Mouse (Mus musculus): ENCODE data around the gene Engase. TPM values are rescaled to one million over a fixed set of nuclear protein-coding genes. Genes with fewer than 3 reads are reported as not detected.

Gene Engase
- polyA plus RNA-seq, 1 experiment from 2014 or later = 9.6 TPM

DNA sequence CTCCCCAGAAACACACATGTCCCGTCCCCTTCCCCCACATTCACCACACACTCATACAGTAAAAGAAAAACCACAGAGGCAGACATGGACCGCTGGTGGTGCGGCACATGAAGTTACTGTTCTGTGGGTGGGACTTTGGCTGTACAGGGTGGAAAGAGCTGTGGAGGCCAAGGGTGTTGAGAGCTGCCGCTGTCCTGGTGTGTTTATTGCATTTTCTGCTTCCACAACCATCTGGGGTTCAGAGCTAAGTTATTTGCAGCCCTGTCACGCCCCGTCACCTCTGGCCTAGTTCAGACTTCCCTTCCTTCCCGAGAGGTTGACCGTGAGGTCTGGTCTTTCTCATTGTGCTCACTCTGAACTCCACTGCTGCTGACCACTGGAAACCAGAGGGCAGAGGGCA lies 17.6 kb upstream of the Engase start:
- no peaks in the 10 kb centered on the region for H3K36me3 ChIP-seq
- no peak overlapping the region for H3K9ac ChIP-seq
- peaks cover 7% of the 10 kb centered on the region; the same call in 1 of the 2 replicates for H3K4me1 ChIP-seq
- no peaks in the 10 kb centered on the region for H3K9me3 ChIP-seq
- no peak overlapping the region for H3K27ac ChIP-seq
- H3K4me2 ChIP-seq = no peak overlapping the region
- no peak for ATAC-seq (ENCODE audit: insufficient number of reproducible peaks, insufficient read depth, low FRiP score, low TSS enrichment, low read depth)
- no peaks in the 10 kb centered on the region for H3K27me3 ChIP-seq
- 45% methylated on average over 8 of the region's 8 CpGs for WGBS
- no peak overlapping the region for H3K4me3 ChIP-seq

DNA sequence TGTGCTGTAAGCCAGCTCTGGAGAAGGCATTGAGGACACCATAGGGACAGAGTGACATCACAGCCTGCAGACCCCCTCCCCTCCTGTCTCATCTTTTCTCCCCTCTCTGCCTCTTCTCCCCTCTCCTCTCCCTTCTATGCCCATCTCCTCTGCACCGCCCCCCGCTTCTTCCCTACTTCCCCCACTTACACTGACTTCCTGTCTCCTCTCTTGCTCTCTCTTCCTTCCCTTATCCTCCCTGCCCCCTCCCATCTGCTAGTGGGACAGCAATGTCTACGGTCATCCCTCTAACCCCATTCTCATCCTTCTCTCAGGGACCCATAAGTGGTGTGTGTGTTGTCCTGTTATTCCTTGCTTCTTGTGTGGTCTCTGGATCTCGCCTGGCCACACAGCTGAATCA lies 17.1 kb upstream of the Engase start:
- WGBS = 66% methylated on average over 4 of the region's 4 CpGs

DNA sequence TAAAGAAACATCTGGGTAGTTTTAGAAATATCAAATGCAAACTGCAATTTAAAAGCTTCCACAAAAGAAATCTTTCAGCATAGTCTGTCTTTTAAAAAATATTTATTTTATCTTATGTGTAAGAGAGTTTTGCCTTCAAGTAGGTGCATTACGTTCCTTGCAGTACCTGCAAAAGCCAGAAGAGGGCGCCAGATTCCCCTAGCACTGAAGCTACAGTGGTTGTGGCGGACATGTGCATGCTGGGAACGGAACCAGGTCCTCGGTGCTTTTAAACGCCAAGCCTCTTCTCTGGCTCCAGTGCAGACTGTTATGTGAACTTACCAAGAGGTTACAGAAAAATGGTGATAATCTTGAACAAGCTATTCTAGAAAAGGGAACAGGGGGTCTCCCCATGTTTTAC lies 16.3 kb upstream of the Engase start:
- H3K4me2 ChIP-seq = no peak overlapping the region
- H3K4me1 ChIP-seq = peaks cover 15% of the 10 kb centered on the region
- no peak overlapping the region for H3K27ac ChIP-seq
- no peaks in the 10 kb centered on the region for H3K9me3 ChIP-seq
- H3K9ac ChIP-seq = no peak overlapping the region
- H3K4me3 ChIP-seq = no peak overlapping the region
- no peaks in the 10 kb centered on the region for H3K36me3 ChIP-seq
- ATAC-seq (ENCODE audit: insufficient number of reproducible peaks, insufficient read depth, low FRiP score, low TSS enrichment, low read depth) = no peak
- no peaks in the 10 kb centered on the region for H3K27me3 ChIP-seq
- whole genome bisulfite sequencing = 55% methylated on average over 6 of the region's 6 CpGs

More for the DNA sequence above, 17.1 kb upstream of the Engase start:
- ATAC-seq (ENCODE audit: insufficient number of reproducible peaks, insufficient read depth, low FRiP score, low TSS enrichment, low read depth) = 0 out of 2 replicates have a peak, but pooled peaks have one; percentile 32
- H3K4me1 ChIP-seq = peaks cover 10% of the 10 kb centered on the region
- H3K9ac ChIP-seq = no peak overlapping the region
- no peaks in the 10 kb centered on the region for H3K36me3 ChIP-seq
- H3K4me2 ChIP-seq = no peak overlapping the region
- no peak overlapping the region for H3K27ac ChIP-seq
- no peak overlapping the region for H3K4me3 ChIP-seq
- no peaks in the 10 kb centered on the region for H3K9me3 ChIP-seq
- no peaks in the 10 kb centered on the region for H3K27me3 ChIP-seq

DNA sequence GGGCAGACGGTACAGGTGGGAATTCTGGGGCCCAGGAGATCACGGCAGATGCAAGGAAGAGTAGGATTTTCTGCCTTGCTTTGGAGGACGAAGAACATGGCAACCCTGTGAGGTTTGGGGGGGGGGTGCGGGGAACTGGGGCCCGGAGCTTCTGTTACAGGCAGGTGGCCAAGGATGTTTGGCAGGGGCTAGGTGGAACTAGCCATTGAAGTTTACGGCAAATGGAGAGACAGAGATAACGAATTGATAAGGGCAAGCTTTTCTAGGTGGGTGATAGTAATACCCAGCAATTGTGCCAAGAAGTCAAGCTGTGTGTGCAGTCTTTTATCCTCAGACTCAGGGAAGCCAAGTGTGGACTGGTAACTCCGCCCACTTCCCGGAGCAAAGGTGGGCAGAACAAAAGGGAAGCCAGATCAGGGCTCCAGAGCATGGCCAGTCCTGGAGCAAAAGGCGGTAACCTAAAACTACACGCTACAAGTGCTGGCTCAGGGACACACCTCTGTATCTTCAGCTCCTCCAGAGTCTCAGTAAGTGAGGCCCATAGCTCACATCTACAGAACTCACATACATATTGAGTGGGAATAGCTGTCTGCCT lies 9.1 kb upstream of the Engase start:
- H3K27ac ChIP-seq = no peak overlapping the region
- ATAC-seq (ENCODE audit: insufficient number of reproducible peaks, insufficient read depth, low FRiP score, low TSS enrichment, low read depth) = no peak
- H3K9me3 ChIP-seq = no peaks in the 10 kb centered on the region
- no peaks in the 10 kb centered on the region for H3K36me3 ChIP-seq
- 60% methylated on average over 11 of the region's 11 CpGs for whole genome bisulfite sequencing
- H3K4me3 ChIP-seq = no peak overlapping the region
- no peaks in the 10 kb centered on the region for H3K27me3 ChIP-seq
- H3K4me1 ChIP-seq = peaks cover 26% of the 10 kb centered on the region
- H3K9ac ChIP-seq = no peak overlapping the region
- H3K4me2 ChIP-seq = no peak overlapping the region

DNA sequence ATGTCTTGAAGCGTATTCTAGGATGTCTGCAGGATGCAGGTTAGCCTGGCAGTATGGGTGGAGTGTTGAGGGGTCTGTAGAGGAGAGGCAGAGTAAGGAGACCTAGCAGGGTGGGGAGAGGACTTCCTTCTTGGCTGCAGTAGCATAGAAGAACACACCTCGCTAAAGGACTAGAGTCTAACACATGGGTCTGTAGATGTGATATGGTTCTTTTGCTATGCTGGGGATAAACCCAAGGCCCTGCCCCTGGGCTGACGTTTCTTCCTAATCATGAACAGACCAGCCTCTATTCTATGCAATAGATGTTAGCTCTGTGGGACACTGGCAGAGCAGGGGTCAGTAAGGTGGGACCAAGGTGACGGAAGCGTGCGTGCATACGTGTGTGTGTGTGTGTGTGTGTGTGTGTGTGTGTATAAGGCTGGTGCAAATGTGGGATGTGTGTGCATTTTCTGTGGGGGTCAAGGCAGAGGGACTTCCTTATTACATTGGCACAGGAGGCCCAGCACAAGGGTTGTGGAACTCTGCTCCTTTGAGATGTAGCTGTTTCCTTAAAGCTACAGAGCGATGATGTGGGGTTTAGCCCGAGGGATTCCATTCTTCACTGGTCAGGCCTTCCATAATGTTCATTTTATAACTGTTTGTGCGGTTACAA lies 7.0 kb upstream of the Engase start:
- peak overlapping the region; percentile 64 for H3K27ac ChIP-seq

DNA sequence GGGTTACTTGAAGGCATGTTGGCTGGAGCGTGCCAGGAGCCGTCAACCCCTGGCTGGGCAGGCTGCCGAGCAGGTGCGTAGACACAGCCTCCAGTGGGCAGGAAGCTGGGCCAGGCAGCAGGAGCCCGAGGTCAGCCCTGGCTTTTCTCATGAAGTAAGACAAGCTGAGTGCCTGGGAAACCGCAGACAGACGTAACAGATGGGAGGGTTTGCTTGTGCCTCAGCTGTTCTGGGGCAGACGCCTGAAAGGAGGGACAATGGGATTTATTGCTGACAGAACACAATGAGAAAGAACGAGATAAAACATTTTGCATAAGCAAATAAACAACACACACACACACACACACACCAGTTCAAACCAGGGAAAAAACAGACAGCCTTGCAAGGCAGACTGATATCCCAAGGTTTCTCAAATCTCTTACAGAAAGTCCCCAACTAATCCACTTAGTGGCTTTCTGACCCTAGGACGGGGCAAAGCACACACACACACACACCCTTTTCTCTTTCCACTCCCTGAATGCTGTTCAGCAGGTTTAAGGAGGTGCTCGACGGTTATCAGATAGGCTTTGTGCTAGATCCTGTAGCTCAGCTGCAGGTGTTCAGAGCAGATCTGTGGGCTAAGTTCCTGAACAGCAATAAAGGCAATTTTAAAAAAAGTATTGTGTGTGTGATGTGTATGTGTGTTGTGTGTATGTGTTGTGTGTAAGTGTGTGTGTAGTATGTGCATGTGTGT lies 6.2 kb upstream of the Engase start:
- ATAC-seq (ENCODE audit: insufficient number of reproducible peaks, insufficient read depth, low FRiP score, low TSS enrichment, low read depth) = no peak
- 33% methylated on average over 12 of the region's 12 CpGs for WGBS
- no peak overlapping the region for H3K4me2 ChIP-seq
- no peak overlapping the region for H3K4me3 ChIP-seq
- peaks cover 17% of the 10 kb centered on the region for H3K4me1 ChIP-seq
- H3K36me3 ChIP-seq = no peaks in the 10 kb centered on the region
- H3K9ac ChIP-seq = peak overlapping the region; percentile 17
- H3K27ac ChIP-seq = peak overlapping the region; percentile 64
- no peaks in the 10 kb centered on the region for H3K27me3 ChIP-seq
- H3K9me3 ChIP-seq = no peaks in the 10 kb centered on the region

More for the DNA sequence above, 7.0 kb upstream of the Engase start:
- H3K4me3 ChIP-seq = no peak overlapping the region
- no peak for ATAC-seq (ENCODE audit: insufficient number of reproducible peaks, insufficient read depth, low FRiP score, low TSS enrichment, low read depth)
- 75% methylated on average over 10 of the region's 10 CpGs for WGBS
- no peak overlapping the region for H3K4me2 ChIP-seq
- H3K27me3 ChIP-seq = no peaks in the 10 kb centered on the region
- H3K9me3 ChIP-seq = no peaks in the 10 kb centered on the region
- 0 out of 2 replicates have a peak overlapping the region, but pooled peaks have one; percentile 17 for H3K9ac ChIP-seq
- no peaks in the 10 kb centered on the region for H3K36me3 ChIP-seq
- H3K4me1 ChIP-seq = peaks cover 21% of the 10 kb centered on the region

DNA sequence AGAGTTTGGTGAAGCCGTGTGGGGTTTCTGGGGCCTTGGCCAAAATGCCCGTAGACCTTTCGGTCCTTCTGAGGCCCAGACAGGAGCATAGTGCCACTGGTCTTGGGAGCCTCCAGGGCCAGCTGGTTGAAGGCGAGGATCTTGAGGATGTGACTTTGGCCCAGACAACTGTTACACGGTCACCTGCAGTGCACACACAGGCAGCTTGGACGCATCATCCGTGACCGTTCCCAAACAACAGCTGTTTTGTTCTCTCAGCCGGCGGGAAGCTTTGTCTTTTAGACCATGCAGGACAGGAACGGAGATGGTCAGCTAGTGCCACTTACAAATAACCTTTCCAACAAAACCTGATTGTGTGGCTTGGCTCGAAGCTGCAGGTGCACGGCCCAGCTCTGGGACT lies 5.0 kb upstream of the Engase start:
- ATAC-seq (ENCODE audit: insufficient number of reproducible peaks, insufficient read depth, low FRiP score, low TSS enrichment, low read depth) = no peak
- Histone ChIP-seq H3K27me3 (no peaks in the 10 kb centered on the region), H3K36me3 (no peaks in the 10 kb centered on the region), H3K9ac (no peak overlapping the region), H3K27ac (no peak overlapping the region), H3K4me1 (peaks cover 17% of the 10 kb centered on the region), H3K4me2 (no peak overlapping the region), H3K9me3 (no peaks in the 10 kb centered on the region), H3K4me3 (no peak overlapping the region)
- 55% methylated on average over 13 of the region's 13 CpGs for WGBS

DNA sequence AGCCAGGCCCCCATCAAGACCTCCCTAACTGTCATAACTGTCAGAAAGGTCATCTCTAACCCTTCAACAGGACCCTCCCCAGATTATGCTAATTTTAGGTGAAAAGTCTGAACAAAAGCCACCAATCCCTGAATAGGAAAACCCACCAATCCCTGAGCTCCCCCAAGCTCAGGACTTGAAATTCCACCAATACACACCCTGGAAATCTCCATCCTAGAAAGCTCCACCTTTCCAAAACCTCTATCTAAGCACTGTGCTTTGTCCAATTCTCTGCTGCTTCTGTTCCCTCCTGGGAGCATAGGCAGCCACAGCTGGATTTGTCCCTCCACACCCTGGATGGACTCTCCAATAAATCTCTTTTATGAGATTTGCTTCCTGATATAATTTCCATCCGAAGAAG lies 3.5 kb upstream of the Engase start:
- H3K9ac ChIP-seq = no peak overlapping the region
- no peaks in the 10 kb centered on the region for H3K27me3 ChIP-seq
- WGBS = 75% methylated on average over 1 of the region's 1 CpGs
- H3K4me3 ChIP-seq = no peak overlapping the region
- H3K36me3 ChIP-seq = no peaks in the 10 kb centered on the region
- no peak overlapping the region for H3K4me2 ChIP-seq
- no peaks in the 10 kb centered on the region for H3K9me3 ChIP-seq
- no peak for ATAC-seq (ENCODE audit: insufficient number of reproducible peaks, insufficient read depth, low FRiP score, low TSS enrichment, low read depth)
- no peak overlapping the region for H3K27ac ChIP-seq
- H3K4me1 ChIP-seq = peaks cover 26% of the 10 kb centered on the region

DNA sequence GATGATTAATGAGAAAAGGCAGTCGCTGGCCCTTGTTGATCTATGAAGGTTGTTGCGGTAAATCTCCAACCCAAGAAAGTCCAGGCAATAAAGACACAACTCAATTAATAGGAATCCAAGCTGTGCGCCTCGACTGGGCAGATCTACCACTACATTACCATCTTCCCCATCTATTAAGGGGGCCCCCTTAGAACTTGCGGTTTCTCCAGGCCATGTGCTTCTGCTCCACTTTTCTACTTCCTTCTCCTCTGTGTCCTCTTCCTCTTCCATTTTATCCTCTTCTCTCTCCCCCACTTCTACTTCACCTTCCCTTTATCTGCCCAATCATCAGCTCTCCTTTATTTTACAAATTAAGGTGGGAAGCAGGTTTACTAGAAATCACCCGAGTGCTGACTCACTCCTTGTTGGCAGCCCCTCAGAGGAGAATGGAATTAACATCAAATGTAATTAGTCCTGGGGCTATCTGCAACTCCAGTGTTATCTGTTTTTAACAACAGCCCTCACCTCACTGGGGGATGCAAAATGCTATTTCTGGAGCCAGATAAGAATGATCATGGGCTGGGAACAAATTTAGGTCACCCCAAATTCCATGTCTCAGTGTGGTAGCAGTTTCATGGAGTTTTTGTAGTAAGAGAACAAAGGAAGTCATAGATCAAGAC lies 2.7 kb upstream of the Engase start:
- no peak for ATAC-seq (ENCODE audit: insufficient number of reproducible peaks, insufficient read depth, low FRiP score, low TSS enrichment, low read depth)
- Histone ChIP-seq H3K27me3 (no peaks in the 10 kb centered on the region), H3K36me3 (no peaks in the 10 kb centered on the region), H3K9me3 (no peaks in the 10 kb centered on the region), H3K4me3 (no peak overlapping the region), H3K9ac (no peak overlapping the region), H3K27ac (no peak overlapping the region), H3K4me1 (peaks cover 26% of the 10 kb centered on the region), H3K4me2 (no peak overlapping the region)
- WGBS = 79% methylated on average over 6 of the region's 6 CpGs

DNA sequence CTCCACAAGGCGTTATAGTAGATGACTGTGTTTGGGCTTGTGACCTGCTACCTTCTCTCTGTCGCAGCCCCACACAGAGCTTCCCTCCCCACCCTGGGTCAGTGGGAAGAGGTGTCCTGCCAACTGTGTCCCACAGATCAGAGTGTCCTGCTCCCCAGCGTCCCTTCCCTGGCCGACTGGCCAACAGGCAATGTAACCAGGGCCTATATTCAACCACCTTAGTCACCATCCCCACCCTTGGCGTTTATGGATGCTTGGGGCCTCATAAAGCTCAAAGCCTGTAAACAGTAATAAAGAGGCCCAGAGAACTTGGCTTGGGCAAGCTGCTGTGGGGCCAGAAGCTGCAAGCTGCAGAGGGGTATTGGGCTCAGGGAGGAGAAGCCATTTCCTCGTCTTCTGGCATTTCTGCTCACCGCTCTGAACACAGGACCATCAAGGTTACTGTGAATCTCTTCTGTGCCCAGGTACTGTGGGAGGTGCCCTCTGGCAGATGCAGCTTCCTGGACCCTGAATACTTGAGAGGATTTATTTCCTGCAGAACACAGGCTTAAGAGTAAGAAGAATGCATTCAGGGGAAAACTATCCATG lies 1.0 kb upstream of the Engase start:
- no peaks in the 10 kb centered on the region for H3K27me3 ChIP-seq
- H3K9ac ChIP-seq = no peak overlapping the region
- no peaks in the 10 kb centered on the region; the same call in 1 of the 2 replicates for H3K36me3 ChIP-seq
- H3K4me2 ChIP-seq = no peak overlapping the region
- H3K4me1 ChIP-seq = peaks cover 13% of the 10 kb centered on the region
- ATAC-seq (ENCODE audit: insufficient number of reproducible peaks, insufficient read depth, low FRiP score, low TSS enrichment, low read depth) = no peak
- no peak overlapping the region for H3K27ac ChIP-seq
- H3K4me3 ChIP-seq = no peak overlapping the region
- 90% methylated on average over 7 of the region's 7 CpGs for WGBS
- no peaks in the 10 kb centered on the region for H3K9me3 ChIP-seq

DNA sequence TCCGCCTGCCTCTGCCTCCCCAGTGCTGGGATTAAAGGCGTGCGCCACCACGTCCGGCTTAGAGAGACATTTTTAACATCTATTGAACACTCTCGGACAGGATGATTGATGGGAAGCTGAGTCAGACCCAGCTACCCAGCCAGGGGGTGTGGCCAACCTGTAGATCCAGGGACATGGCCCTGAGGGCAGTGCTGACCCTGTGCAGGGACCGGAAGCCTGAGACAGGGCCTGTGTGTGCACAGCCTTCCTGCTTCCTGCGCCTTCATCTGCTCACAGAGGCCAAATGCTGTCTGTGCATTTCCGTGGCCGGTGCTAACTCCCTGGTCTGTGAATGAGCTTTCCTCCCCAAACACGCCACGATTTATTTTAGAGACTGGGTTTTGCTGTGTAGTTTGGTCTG lies 3.1 kb downstream of the Engase start:
- no peak overlapping the region for H3K9ac ChIP-seq
- no peak overlapping the region for H3K4me3 ChIP-seq
- H3K27ac ChIP-seq = no peak overlapping the region
- no peak overlapping the region for H3K4me2 ChIP-seq
- ATAC-seq (ENCODE audit: insufficient number of reproducible peaks, insufficient read depth, low FRiP score, low TSS enrichment, low read depth) = no peak
- 74% methylated on average over 12 of the region's 12 CpGs for WGBS
- H3K27me3 ChIP-seq = no peaks in the 10 kb centered on the region
- H3K4me1 ChIP-seq = peaks cover 10% of the 10 kb centered on the region
- H3K36me3 ChIP-seq = peaks cover 22% of the 10 kb centered on the region
- no peaks in the 10 kb centered on the region for H3K9me3 ChIP-seq

Data from embryonic facial prominence, embryonic 13.5 days (tissue).